Mouse (Mus musculus) heart, postnatal 10 days (tissue): ENCODE data around the gene Zfp36l1. TPM values are rescaled to one million over a fixed set of nuclear protein-coding genes. Genes with fewer than 3 reads are reported as not detected.
A peak's percentile ranks its signal among the peaks of the same experiment; 100 is the strongest.

ENCODE experiments used
- DNase-seq, 2 experiments: peaks; one replicate each; pipeline ENCODE4 v3.0.0; 2021
- intact Hi-C: fragments of 180-260 bp; cut with DNase I; formaldehyde crosslinking; loops from one replicate; pipeline ENCODE4 v1.15.1; 2025
- total RNA-seq, 2 experiments: library from RNA; stranded (reverse); gene quantifications; 2 replicates each; pipeline ENCODE4 v1.2.3; 2021

The Zfp36l1 gene
- total RNA-seq, 2 experiments from 2014 or later = 126 to 152 TPM

GRCm38 (mm10) chr12:80083133-80083821 is 29.5 kb downstream of the Zfp36l1 start:
- DNase-seq = no peak
- intact Hi-C loops = loop anchor here (2.0 kb wide), 1 partner anchor 20 kb away; no protein-coding TSS in a partner anchor

DNA sequence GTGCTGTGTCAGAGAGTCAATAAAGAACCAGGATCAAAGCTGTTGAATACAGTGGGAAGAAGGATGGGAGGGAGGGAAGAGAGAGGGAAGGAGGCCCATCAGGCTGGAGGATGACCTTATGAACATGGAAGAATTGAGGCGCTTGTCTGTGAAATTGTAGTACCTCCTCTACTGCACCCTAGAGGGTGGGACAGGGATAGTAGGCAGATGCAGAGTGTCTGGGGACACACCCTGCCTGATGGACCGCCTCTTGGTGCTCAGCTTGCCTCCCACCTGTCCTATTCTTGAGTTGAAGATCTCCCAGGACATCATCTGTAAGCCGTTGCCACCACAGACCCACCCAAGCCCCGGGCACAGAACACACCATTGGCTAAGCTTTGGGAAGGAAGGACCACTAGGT is 30.1 kb downstream of the Zfp36l1 start:
- no peak for DNase-seq
- intact Hi-C loops = loop anchor here (2.0 kb wide), 1 partner anchor 20 kb away; no protein-coding TSS in a partner anchor

- DNase-seq = no peak
- intact Hi-C loops = no loop called here
Observed at GRCm38 (mm10) chr12:80081440-80081839, 31.4 kb downstream of the Zfp36l1 start.

GRCm38 (mm10) chr12:80079937-80080336 is 32.9 kb downstream of the Zfp36l1 start:
- intact Hi-C loops = no loop called here
- DNase-seq = no peak

DNA sequence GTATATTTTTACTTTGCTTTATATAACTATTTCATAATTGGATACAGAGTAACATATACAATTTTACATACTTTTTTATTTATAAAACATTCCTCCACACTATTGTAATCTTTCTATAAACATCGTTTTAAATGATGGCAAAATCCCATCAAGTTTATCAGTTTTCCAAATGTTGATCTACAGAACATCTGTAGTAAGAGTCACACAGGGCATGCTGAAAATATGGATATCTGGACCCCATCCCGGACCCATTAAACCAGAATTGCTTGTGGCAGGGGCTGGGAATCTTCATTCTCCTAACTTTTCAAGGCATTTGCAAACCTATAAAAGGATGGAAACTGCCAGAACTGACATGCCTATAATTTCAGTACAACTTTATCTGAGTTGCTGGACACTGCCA is 38.5 kb downstream of the Zfp36l1 start:
- no peak for DNase-seq
- intact Hi-C loops = no loop called here

- no peak for DNase-seq
- intact Hi-C loops = no loop called here
Observed at GRCm38 (mm10) chr12:80070534-80071287, 42.1 kb downstream of the Zfp36l1 start.

DNA sequence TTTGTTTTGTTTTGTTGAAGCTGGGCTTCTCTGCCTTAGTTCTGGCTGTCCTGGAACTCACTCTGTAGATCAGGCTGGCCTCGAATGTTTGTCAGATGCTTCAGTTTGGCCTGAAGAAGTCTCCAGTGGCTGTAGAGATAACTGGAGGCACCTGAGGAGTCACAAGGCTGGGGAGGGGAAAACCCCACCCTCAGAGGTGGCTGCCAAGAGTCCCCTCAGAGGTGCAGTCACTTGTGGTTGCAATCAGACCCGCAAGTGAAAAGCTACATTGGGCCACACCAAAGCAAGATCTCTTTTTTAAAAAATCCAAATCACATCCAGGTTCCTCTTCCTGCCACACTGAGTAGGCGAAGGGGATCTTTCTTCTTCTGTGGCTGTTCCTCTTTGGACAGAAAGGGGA is 43.8 kb downstream of the Zfp36l1 start:
- intact Hi-C loops = no loop called here
- DNase-seq = no peak

- intact Hi-C loops = no loop called here
- DNase-seq = no peak
Observed at GRCm38 (mm10) chr12:80068016-80068415, 44.8 kb downstream of the Zfp36l1 start.

- no peak for DNase-seq
- intact Hi-C loops = no loop called here
Observed at GRCm38 (mm10) chr12:80065049-80065448, 47.8 kb downstream of the Zfp36l1 start.

GRCm38 (mm10) chr12:80064306-80064705 is 48.5 kb downstream of the Zfp36l1 start:
- no peak for DNase-seq
- intact Hi-C loops = loop anchor here (5.0 kb wide), 4 partner anchors 42 to 452 kb away; no protein-coding TSS in a partner anchor

DNA sequence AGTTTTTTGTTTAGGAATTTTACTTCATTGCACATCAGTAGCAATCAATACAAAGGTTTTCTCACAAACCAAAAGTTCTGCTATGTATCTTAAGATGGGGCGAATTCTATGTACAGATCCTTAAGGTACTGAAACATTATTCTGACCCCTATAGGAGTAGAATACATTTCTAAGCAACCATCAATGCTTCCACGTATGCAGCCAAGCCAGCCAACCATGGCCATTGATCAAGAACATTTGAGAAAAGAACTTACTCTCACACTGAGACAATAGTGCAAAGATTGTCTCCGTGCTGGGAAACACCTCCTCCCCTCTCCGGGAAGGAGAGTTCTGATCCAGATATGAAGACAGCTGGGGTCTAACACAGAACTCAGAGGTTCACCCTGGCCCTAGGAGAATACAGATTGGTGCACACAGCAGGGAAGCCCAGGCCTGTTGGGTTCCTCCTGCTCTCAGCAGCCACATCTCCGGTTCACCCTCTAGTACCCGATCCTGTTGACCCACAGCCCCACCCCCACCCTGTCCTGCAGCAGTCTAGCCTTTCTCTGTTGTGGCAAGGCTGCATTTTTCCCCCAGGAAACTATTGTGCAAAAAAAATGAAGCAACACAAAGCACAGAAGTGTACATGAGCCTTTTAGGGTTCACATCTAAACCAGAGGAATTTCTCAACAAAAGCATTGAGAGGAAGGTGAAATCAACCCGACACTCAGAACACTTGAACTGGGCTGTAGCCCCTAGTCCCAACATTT is 49.2 kb downstream of the Zfp36l1 start:
- no peak for DNase-seq
- intact Hi-C loops = loop anchor here (2.0 to 5.0 kb wide), 5 partner anchors 19 to 451 kb away; no protein-coding TSS in a partner anchor

DNA sequence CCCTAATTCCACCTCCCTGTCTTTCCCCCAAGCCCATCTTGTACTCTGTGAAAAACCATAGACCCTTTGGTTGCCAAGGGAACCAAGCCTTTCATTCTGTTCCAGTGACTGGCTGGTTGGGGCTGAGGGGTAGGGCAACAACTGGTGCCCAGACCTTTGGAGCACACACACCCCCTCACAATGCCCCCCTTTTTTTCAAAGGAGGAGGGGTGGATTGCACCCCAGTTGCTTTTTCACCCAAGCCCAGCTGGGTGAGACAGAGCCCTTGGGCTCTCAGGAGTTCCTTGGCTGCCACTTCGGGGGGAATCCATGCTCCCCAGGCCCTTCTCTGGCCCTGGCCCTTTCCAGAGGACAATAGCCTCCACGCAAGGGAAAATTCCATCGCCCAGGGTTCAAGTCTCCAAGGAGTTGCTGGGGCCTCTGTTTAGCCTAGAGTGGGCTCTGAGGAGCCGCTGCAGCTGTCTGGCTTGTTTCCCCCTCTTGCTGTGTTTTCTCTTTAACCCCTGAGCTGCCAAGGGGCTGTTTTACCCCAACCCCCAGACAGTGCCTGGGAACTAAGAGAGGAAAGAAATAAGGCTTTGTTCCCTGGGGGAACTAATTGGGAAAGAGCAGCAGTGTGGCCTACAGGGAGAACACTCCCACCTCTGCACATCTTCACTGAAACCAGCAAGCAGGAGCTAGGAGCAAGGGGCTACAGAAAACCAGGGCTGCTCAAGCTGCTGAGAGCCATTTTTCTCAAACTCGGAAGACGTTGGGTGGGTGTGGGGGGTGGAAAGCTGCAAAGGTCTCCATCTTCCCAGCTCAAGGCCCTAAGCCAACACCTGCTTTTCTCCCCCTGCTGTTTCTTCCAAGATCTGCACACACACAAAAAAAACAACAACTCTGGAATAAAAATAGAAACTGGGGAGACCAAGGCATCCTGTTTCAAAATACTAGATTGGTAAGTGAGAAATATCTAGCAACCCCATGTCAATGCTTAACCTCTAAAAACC is 50.1 kb downstream of the Zfp36l1 start:
- intact Hi-C loops = loop anchor here (2.0 to 5.0 kb wide), 5 partner anchors 20 to 450 kb away; no protein-coding TSS in a partner anchor
- peak; percentile 69 to 70 for DNase-seq

DNA sequence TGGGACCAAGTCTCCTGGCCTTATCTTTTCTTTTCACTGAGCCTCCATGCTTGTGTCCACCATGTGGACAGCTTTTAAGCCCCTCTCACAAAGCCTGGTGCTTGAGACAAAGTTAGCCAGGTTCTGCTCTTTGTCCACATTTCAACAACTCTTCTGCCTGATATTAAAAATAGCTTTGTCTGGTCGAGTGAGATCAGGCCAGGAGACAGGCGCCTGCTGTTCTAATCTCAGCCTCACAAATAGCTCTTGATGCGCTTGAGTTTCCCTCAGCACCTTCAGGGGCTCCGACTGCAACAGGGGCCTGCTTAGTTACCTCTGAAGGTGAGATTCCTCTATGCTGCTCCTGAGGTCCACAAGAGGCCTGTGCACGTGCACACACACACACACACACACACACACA is 51.0 kb downstream of the Zfp36l1 start:
- intact Hi-C loops = loop anchor here (2.0 to 5.0 kb wide), 5 partner anchors 21 to 450 kb away; no protein-coding TSS in a partner anchor
- peak; percentile 76 to 80 for DNase-seq

- peak; percentile 45 to 50 for DNase-seq
- intact Hi-C loops = loop anchor here (5.0 kb wide), 4 partner anchors 39 to 449 kb away; no protein-coding TSS in a partner anchor
Observed at GRCm38 (mm10) chr12:80060809-80061208, 52.0 kb downstream of the Zfp36l1 start.

- intact Hi-C loops = loop anchor here (5.0 kb wide), 4 partner anchors 38 to 448 kb away; no protein-coding TSS in a partner anchor
- DNase-seq = peak; percentile 32 to 33
Observed at GRCm38 (mm10) chr12:80060338-80060737, 52.5 kb downstream of the Zfp36l1 start.

DNA sequence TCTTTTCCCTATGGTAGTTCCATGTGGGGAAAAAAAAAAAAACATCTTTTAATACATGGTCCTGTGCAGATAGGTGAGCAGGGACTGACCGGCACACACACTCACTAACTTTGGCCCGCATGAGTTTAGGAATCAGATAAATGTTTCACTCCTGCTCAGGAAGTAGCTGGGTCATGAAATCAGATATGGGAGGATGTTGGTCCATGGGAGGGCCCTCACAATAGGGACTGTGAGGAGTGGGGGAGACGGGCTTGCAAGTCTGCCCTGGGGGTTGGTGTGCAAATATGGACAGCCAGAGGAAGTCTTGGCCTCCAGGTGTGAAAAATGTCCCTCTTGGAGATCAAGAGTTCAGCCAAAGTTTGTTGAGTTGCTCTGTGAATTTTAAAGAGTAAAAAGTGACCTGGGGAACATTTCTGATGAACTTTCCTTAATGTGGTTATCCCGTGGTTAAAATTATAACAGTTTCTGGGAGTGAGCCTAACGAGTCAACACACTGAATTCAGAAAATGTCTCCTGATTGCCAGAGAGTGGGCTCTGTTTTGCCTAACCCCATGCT is 53.0 kb downstream of the Zfp36l1 start:
- intact Hi-C loops = loop anchor here (5.0 kb wide), 4 partner anchors 38 to 448 kb away; no protein-coding TSS in a partner anchor
- DNase-seq = no peak
